ENCODE assay signal across 9 mouse cellular contexts in genomic region chr2:51056141-51056731, GRCm38 (mm10).
A peak's percentile ranks its signal among the peaks of the same experiment; 100 is the strongest.
DNase-seq lines count a peak whose midpoint lies in the region; ATAC-seq and TF ChIP-seq lines count a peak whose summit lies in the region.
"Had no signal": no experiment of that assay in that cellular context is flagged by ENCODE, and none has a peak within 500 bp of the region (broad histone marks: within the 10 kb centered on the region; RNA-seq: fewer than 3 reads in every experiment).

No protein-coding gene starts in this region.

- H3K4me2 ChIP-seq in forebrain, embryonic 16.5 days (ENCODE audit: low read length): no peak overlapping the region
- H3K4me2 ChIP-seq: heart, embryonic 15.5 days had no signal

- H3K9me3 ChIP-seq in forebrain, embryonic 10.5 days: no peaks in the 10 kb centered on the region
- no peaks in the 10 kb centered on the region for H3K9me3 ChIP-seq in forebrain, embryonic 16.5 days (ENCODE audit: control insufficient read depth, low read length)
- H3K9me3 ChIP-seq: heart, embryonic 15.5 days had no signal

- no peak for ATAC-seq in forebrain, embryonic 16.5 days

- no peak overlapping the region for H3K9ac ChIP-seq in forebrain, embryonic 16.5 days (replicated peaks; ENCODE audit: low read depth, low read length)
- peak overlapping the region; percentile 67 for H3K9ac ChIP-seq in liver, adult 2 months (ENCODE audit: low read depth, low read length)
- H3K9ac ChIP-seq: heart, embryonic 15.5 days had no signal

- peaks cover 17% of the 10 kb centered on the region for H3K4me1 ChIP-seq in forebrain, embryonic 10.5 days
- H3K4me1 ChIP-seq in forebrain, embryonic 16.5 days (replicated peaks; ENCODE audit: control insufficient read depth, insufficient read depth, low read length): no peaks in the 10 kb centered on the region
- peaks cover 2% of the 10 kb centered on the region; the same call in 1 of the 2 replicates for H3K4me1 ChIP-seq in kidney, adult 2 months (ENCODE audit: control insufficient read depth, insufficient read depth, low read length)
- peaks cover 2% of the 10 kb centered on the region; the same call in 1 of the 2 replicates for H3K4me1 ChIP-seq in liver, adult 2 months (ENCODE audit: control insufficient read depth, insufficient read depth, low read length)

- no peaks in the 10 kb centered on the region for H3K27me3 ChIP-seq in forebrain, embryonic 10.5 days (ENCODE audit: poor library complexity, severe bottlenecking)
- no peaks in the 10 kb centered on the region for H3K27me3 ChIP-seq in forebrain, embryonic 16.5 days (replicated peaks; ENCODE audit: control insufficient read depth, insufficient read depth, low read length)
- H3K27me3 ChIP-seq in kidney, adult 2 months (replicated peaks; ENCODE audit: control insufficient read depth, insufficient read depth, low read length): no peaks in the 10 kb centered on the region
- no peaks in the 10 kb centered on the region for H3K27me3 ChIP-seq in liver, adult 2 months (ENCODE audit: control insufficient read depth, insufficient read depth, low read length)
- H3K27me3 ChIP-seq: heart, embryonic 15.5 days had no signal

- 0 out of 2 replicates have a peak overlapping the region, but pooled peaks have one; percentile 33 for H3K27ac ChIP-seq in forebrain, embryonic 10.5 days
- no peak overlapping the region for H3K27ac ChIP-seq in forebrain, embryonic 16.5 days (ENCODE audit: low read length)
- H3K27ac ChIP-seq in kidney, adult 2 months (ENCODE audit: insufficient read depth, low read depth, low read length): peak overlapping the region; percentile 82; the same call in 1 of the 2 replicates
- H3K27ac ChIP-seq in liver, adult 2 months (replicated peaks; ENCODE audit: insufficient read depth, low read depth, low read length): peak overlapping the region; percentile 97
- no peak overlapping the region for H3K27ac ChIP-seq in left cerebral cortex, adult 2 months
- H3K27ac ChIP-seq: heart, embryonic 15.5 days had no signal

- no peak overlapping the region for H3K4me3 ChIP-seq in forebrain, embryonic 10.5 days
- H3K4me3 ChIP-seq in forebrain, embryonic 16.5 days (replicated peaks; ENCODE audit: low read length): no peak overlapping the region
- H3K4me3 ChIP-seq in kidney, adult 2 months (ENCODE audit: insufficient read depth, low read depth, low read length): no peak overlapping the region
- H3K4me3 ChIP-seq in liver, adult 2 months (ENCODE audit: insufficient read depth, low read depth, low read length): peak overlapping the region; percentile 31; the same call in 1 of the 2 replicates
- no peak overlapping the region for H3K4me3 ChIP-seq in left cerebral cortex, adult 2 months
- H3K4me3 ChIP-seq: heart, embryonic 15.5 days had no signal

- no peak for TF ChIP-seq POLR2A in kidney, adult 2 months (IDR thresholded peaks at IDR 0.05; ENCODE audit: low read depth, low read length)
- TF ChIP-seq POLR2A in liver, adult 2 months (IDR thresholded peaks at IDR 0.05; ENCODE audit: extremely low read depth, insufficient read depth, low read length): no peak

- WGBS in forebrain, embryonic 10.5 days: 60% methylated on average over 8 of the region's 8 CpGs
- whole genome bisulfite sequencing in forebrain, embryonic 16.5 days: 61% methylated on average over 8 of the region's 8 CpGs
- WGBS in kidney, adult 2 months: 13% methylated on average over 8 of the region's 8 CpGs
- WGBS in liver, adult 2 months: 27% methylated on average over 8 of the region's 8 CpGs

- no peaks in the 10 kb centered on the region for H3K36me3 ChIP-seq in forebrain, embryonic 10.5 days (replicated peaks)
- no peaks in the 10 kb centered on the region for H3K36me3 ChIP-seq in forebrain, embryonic 16.5 days (ENCODE audit: control insufficient read depth, insufficient read depth)
- H3K36me3 ChIP-seq in kidney, adult 2 months (ENCODE audit: control insufficient read depth, insufficient read depth, low read length): no peaks in the 10 kb centered on the region
- H3K36me3 ChIP-seq in liver, adult 2 months (ENCODE audit: control insufficient read depth, insufficient read depth, low read length): no peaks in the 10 kb centered on the region
- H3K36me3 ChIP-seq: heart, embryonic 15.5 days had no signal

- no peaks in the 10 kb centered on the region for H3K79me2 ChIP-seq in liver, adult 2 months (ENCODE audit: control insufficient read depth, insufficient read depth, low read length)

- no peak for DNase-seq in forebrain, embryonic 10.5 days (ENCODE audit: extremely low spot score, low spot score)
- DNase-seq in embryo, embryonic 10.5 days (ENCODE audit: low spot score): peak; percentile 75
- DNase-seq in kidney, adult 2 months: peak; percentile 80
- DNase-seq in liver, adult 2 months (ENCODE audit: extremely low read depth, low read depth, low spot score): peak; percentile 93
- DNase-seq in layer of hippocampus, adult 9-11 months: no peak
- no peak for DNase-seq in ovary, postnatal 36 days (ENCODE audit: low spot score)
- DNase-seq in left cerebral cortex, adult 2 months (ENCODE audit: extremely low spot score in 1 of 2, low spot score in 2 of 2): no peak

- no peak for TF ChIP-seq CTCF in kidney, adult 2 months (conservative IDR thresholded peaks at IDR 0.05; ENCODE audit: insufficient read depth, insufficient read length, low read depth, low read length)
- TF ChIP-seq CTCF in liver, adult 2 months (IDR thresholded peaks at IDR 0.05; ENCODE audit: low read depth, low read length): no peak
- no peak for TF ChIP-seq CTCF in left cerebral cortex, adult 2 months (IDR thresholded peaks at IDR 0.05)

- intact Hi-C loops in left cerebral cortex, adult 2 months (cut with DNase I): no loop called here

Comparison
In these comparisons a context has a peak if more than half of its experiments do, and no peak if none do; other contexts are left out.
1. H3K27ac ChIP-seq: peak in forebrain, embryonic 10.5 days (single experiment), kidney, adult 2 months (single experiment) and liver, adult 2 months (single experiment); none in forebrain, embryonic 16.5 days (single experiment) and left cerebral cortex, adult 2 months (single experiment).
2. DNase-seq: peak in embryo, embryonic 10.5 days (single experiment), kidney, adult 2 months (single experiment) and liver, adult 2 months (single experiment); none in forebrain, embryonic 10.5 days (single experiment), layer of hippocampus, adult 9-11 months (single experiment), ovary, postnatal 36 days (single experiment) and left cerebral cortex, adult 2 months (0 of 2).